Mouse (Mus musculus): Measurements from ENCODE around the gene Scarf1. TPM values are rescaled to one million over a fixed set of nuclear protein-coding genes. Genes with fewer than 3 reads are reported as not detected.

The Scarf1 gene
- polyA plus RNA-seq, 1 experiment from 2014 or later: 3.3 TPM

GRCm38 (mm10) chr11:75486192-75486591 is 27.1 kb upstream of the Scarf1 start:
- Histone ChIP-seq H3K4me1 (peaks cover 14% of the 10 kb centered on the region), H3K9me3 (replicated peaks) (no peaks in the 10 kb centered on the region), H3K36me3 (ENCODE audit: poor library complexity, severe bottlenecking) (peaks cover 35% of the 10 kb centered on the region), H3K27ac (no peak overlapping the region), H3K27me3 (peaks cover 10% of the 10 kb centered on the region), H3K4me2 (peak overlapping the region; percentile 27), H3K9ac (no peak overlapping the region), H3K4me3 (peak overlapping the region; percentile 95)
- 19% methylated on average over 3 of the region's 3 CpGs for whole genome bisulfite sequencing
- ATAC-seq: peak; percentile 44

GRCm38 (mm10) chr11:75486601-75487285 is 26.6 kb upstream of the Scarf1 start, which contains the start of gene Prpf8:
Gene Prpf8, plus strand, starts transcription at chr11:75486816.
- peak within 1 kb of the TSS; percentile 99 for H3K4me2 ChIP-seq
- H3K4me3 ChIP-seq: peak within 1 kb of the TSS; percentile 95
- peak within 1 kb of the TSS; percentile 98 for H3K9ac ChIP-seq
- under 1% methylated on average over 52 of the region's 52 CpGs for WGBS
- H3K36me3 ChIP-seq (ENCODE audit: poor library complexity, severe bottlenecking): peaks cover 40% of the 10 kb centered on the region
- H3K9me3 ChIP-seq (replicated peaks): no peaks in the 10 kb centered on the region
- ATAC-seq: peak; percentile 100
- peaks cover 14% of the 10 kb centered on the region for H3K4me1 ChIP-seq
- H3K27ac ChIP-seq: peak within 1 kb of the TSS; percentile 68
- peaks cover 10% of the 10 kb centered on the region for H3K27me3 ChIP-seq

- Histone ChIP-seq H3K9ac (peak overlapping the region; percentile 98), H3K9me3 (replicated peaks) (no peaks in the 10 kb centered on the region), H3K27me3 (peaks cover 10% of the 10 kb centered on the region), H3K4me3 (peak overlapping the region; percentile 95), H3K36me3 (ENCODE audit: poor library complexity, severe bottlenecking) (peaks cover 48% of the 10 kb centered on the region), H3K27ac (no peak overlapping the region), H3K4me2 (peak overlapping the region; percentile 99), H3K4me1 (peaks cover 14% of the 10 kb centered on the region)
- no peak for ATAC-seq
- WGBS: 43% methylated on average over 6 of the region's 6 CpGs
Measured at GRCm38 (mm10) chr11:75487496-75487895, 25.8 kb upstream of the Scarf1 start.

- no peaks in the 10 kb centered on the region for H3K4me1 ChIP-seq
- WGBS: 93% methylated on average over 10 of the region's 10 CpGs
Measured at GRCm38 (mm10) chr11:75494296-75495049, 18.9 kb upstream of the Scarf1 start.

GRCm38 (mm10) chr11:75498126-75498525 is 15.2 kb upstream of the Scarf1 start:
- Histone ChIP-seq H3K4me1 (no peaks in the 10 kb centered on the region), H3K4me3 (no peak overlapping the region), H3K9ac (no peak overlapping the region), H3K27me3 (no peaks in the 10 kb centered on the region), H3K36me3 (ENCODE audit: poor library complexity, severe bottlenecking) (peaks cover 100% of the 10 kb centered on the region), H3K4me2 (no peak overlapping the region), H3K9me3 (replicated peaks) (no peaks in the 10 kb centered on the region), H3K27ac (no peak overlapping the region)
- WGBS: 89% methylated on average over 1 of the region's 1 CpGs
- ATAC-seq: no peak

More at GRCm38 (mm10) chr11:75494296-75495049, 18.9 kb upstream of the Scarf1 start:
- H3K27me3 ChIP-seq: no peaks in the 10 kb centered on the region
- no peaks in the 10 kb centered on the region for H3K9me3 ChIP-seq (replicated peaks)
- no peak overlapping the region for H3K9ac ChIP-seq
- H3K4me2 ChIP-seq: no peak overlapping the region
- peaks cover 100% of the 10 kb centered on the region for H3K36me3 ChIP-seq (ENCODE audit: poor library complexity, severe bottlenecking)
- H3K27ac ChIP-seq: no peak overlapping the region
- ATAC-seq: no peak
- H3K4me3 ChIP-seq: no peak overlapping the region

GRCm38 (mm10) chr11:75508162-75508561 is 5.2 kb upstream of the Scarf1 start:
- Histone ChIP-seq H3K4me3 (no peak overlapping the region), H3K27ac (no peak overlapping the region)
- WGBS: 95% methylated on average over 4 of the region's 4 CpGs

GRCm38 (mm10) chr11:75508904-75509303 is 4.4 kb upstream of the Scarf1 start:
- no peak for ATAC-seq
- WGBS: 88% methylated on average over 8 of the region's 8 CpGs
- Histone ChIP-seq H3K9me3 (replicated peaks) (no peaks in the 10 kb centered on the region), H3K4me1 (peaks cover 17% of the 10 kb centered on the region), H3K9ac (no peak overlapping the region), H3K4me3 (no peak overlapping the region), H3K27ac (no peak overlapping the region), H3K36me3 (ENCODE audit: poor library complexity, severe bottlenecking) (peaks cover 65% of the 10 kb centered on the region), H3K27me3 (no peaks in the 10 kb centered on the region), H3K4me2 (no peak overlapping the region)

More at GRCm38 (mm10) chr11:75508162-75508561, 5.2 kb upstream of the Scarf1 start:
- Histone ChIP-seq H3K27me3 (no peaks in the 10 kb centered on the region), H3K36me3 (ENCODE audit: poor library complexity, severe bottlenecking) (peaks cover 73% of the 10 kb centered on the region), H3K4me2 (no peak overlapping the region), H3K4me1 (peaks cover 17% of the 10 kb centered on the region), H3K9me3 (replicated peaks) (no peaks in the 10 kb centered on the region), H3K9ac (no peak overlapping the region)
- no peak for ATAC-seq

GRCm38 (mm10) chr11:75509741-75510626 is 3.4 kb upstream of the Scarf1 start, which contains the start of gene Rilp:
Gene Rilp, plus strand, starts transcription at chr11:75510094.
- Histone ChIP-seq H3K4me3 (peak within 1 kb of the TSS; percentile 50), H3K4me2 (peak within 1 kb of the TSS; percentile 93), H3K27me3 (no peaks in the 10 kb centered on the region), H3K27ac (peak within 1 kb of the TSS; percentile 67), H3K9me3 (replicated peaks) (no peaks in the 10 kb centered on the region), H3K9ac (peak within 1 kb of the TSS; percentile 74), H3K4me1 (peaks cover 17% of the 10 kb centered on the region), H3K36me3 (ENCODE audit: poor library complexity, severe bottlenecking) (peaks cover 55% of the 10 kb centered on the region)
- WGBS: 3% methylated on average over 42 of the region's 43 CpGs
- ATAC-seq: peak; percentile 77

GRCm38 (mm10) chr11:75510627-75510993 is 2.7 kb upstream of the Scarf1 start:
- no peaks in the 10 kb centered on the region for H3K9me3 ChIP-seq (replicated peaks)
- peaks cover 49% of the 10 kb centered on the region for H3K36me3 ChIP-seq (ENCODE audit: poor library complexity, severe bottlenecking)
- peak overlapping the region; percentile 67 for H3K27ac ChIP-seq
- 2% methylated on average over 24 of the region's 24 CpGs for WGBS
- H3K9ac ChIP-seq: peak overlapping the region; percentile 74
- ATAC-seq: peak; percentile 88
- H3K4me1 ChIP-seq: peaks cover 17% of the 10 kb centered on the region
- no peaks in the 10 kb centered on the region for H3K27me3 ChIP-seq
- H3K4me3 ChIP-seq: peak overlapping the region; percentile 50
- H3K4me2 ChIP-seq: peak overlapping the region; percentile 93

GRCm38 (mm10) chr11:75511213-75511612 is 2.1 kb upstream of the Scarf1 start:
- H3K9ac ChIP-seq: no peak overlapping the region
- H3K27ac ChIP-seq: no peak overlapping the region
- WGBS: 88% methylated on average over 6 of the region's 6 CpGs
- H3K4me1 ChIP-seq: peaks cover 17% of the 10 kb centered on the region
- H3K36me3 ChIP-seq (ENCODE audit: poor library complexity, severe bottlenecking): peaks cover 43% of the 10 kb centered on the region
- no peaks in the 10 kb centered on the region for H3K27me3 ChIP-seq
- peak overlapping the region; percentile 93 for H3K4me2 ChIP-seq
- no peaks in the 10 kb centered on the region for H3K9me3 ChIP-seq (replicated peaks)
- H3K4me3 ChIP-seq: no peak overlapping the region
- ATAC-seq: no peak

GRCm38 (mm10) chr11:75512301-75513018 is 880 bp upstream of the Scarf1 start:
- no peak for ATAC-seq
- H3K27ac ChIP-seq: no peak overlapping the region
- 80% methylated on average over 9 of the region's 9 CpGs for WGBS
- H3K4me2 ChIP-seq: no peak overlapping the region
- H3K27me3 ChIP-seq: no peaks in the 10 kb centered on the region
- H3K36me3 ChIP-seq (ENCODE audit: poor library complexity, severe bottlenecking): peaks cover 32% of the 10 kb centered on the region
- H3K4me1 ChIP-seq: peaks cover 17% of the 10 kb centered on the region
- no peak overlapping the region for H3K9ac ChIP-seq
- no peak overlapping the region for H3K4me3 ChIP-seq
- no peaks in the 10 kb centered on the region for H3K9me3 ChIP-seq (replicated peaks)
